Mouse (Mus musculus) MEL (cell line): ENCODE results near the gene Sergef.

Experiments used
- CHD2 ChIP-seq: IDR thresholded peaks from 2 replicates; pipeline ENCODE4 v1.6.1; 2011; ENCODE audit warnings: low read length, improper control_type of control experiment
- CTCF ChIP-seq, 3 experiments: IDR thresholded peaks in 2 of 3; conservative IDR thresholded peaks in 1 of 3; 2 replicates each; pipeline ENCODE4 v1.5.1; 2011 to 2012; ENCODE audit warnings: low read length in 3 of 3, low read depth in 2 of 3, mild to moderate bottlenecking in 2 of 3, improper control_type of control experiment in 1 of 3, inconsistent platforms in 1 of 3, mixed read lengths in 1 of 3, moderate library complexity in 1 of 3; ENCODE audit not compliant: control insufficient read depth in 1 of 3, insufficient read depth in 1 of 3, poor library complexity in 1 of 3, severe bottlenecking in 1 of 3
- EP300 ChIP-seq, 2 experiments: IDR thresholded peaks; 2 replicates each; pipeline ENCODE4 v1.6.1; 2011; ENCODE audit warnings: improper control_type of control experiment in 2 of 2, low read length in 2 of 2, low read depth in 1 of 2, mild to moderate bottlenecking in 1 of 2
- MXI1 ChIP-seq: IDR thresholded peaks from 2 replicates; pipeline ENCODE4 v1.6.1; 2011; ENCODE audit warnings: mild to moderate bottlenecking, low read depth, low read length, improper control_type of control experiment
- POLR2A ChIP-seq, 2 experiments: IDR thresholded peaks; 2 replicates each; pipeline ENCODE4 v1.6.1; 2011 to 2012; ENCODE audit warnings: low read length in 2 of 2, mild to moderate bottlenecking in 2 of 2, control low read depth in 1 of 2, improper control_type of control experiment in 1 of 2, low read depth in 1 of 2, moderate library complexity in 1 of 2; ENCODE audit not compliant: control insufficient read depth in 1 of 2, insufficient read depth in 1 of 2, poor library complexity in 1 of 2

DNA sequence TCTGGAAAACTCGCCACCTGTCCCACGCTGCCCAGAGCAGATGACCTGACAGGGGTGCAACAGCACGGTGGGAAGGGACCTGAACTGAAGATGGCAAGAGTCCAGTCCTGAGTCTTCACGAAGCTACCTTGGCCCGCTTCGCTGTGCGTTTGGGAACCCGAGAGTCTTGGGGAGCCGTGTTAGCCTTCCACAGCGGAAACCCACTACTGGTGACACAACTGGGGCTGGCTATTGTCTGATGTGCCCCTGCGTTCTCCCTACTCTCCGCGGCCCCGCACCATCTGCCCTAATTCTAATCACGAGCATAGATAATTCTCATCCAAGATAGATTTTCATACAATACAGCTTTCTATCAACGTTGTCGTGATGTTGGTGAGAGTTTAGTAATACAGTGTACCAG is 455 bp upstream of the Sergef start:
- TF ChIP-seq POLR2A (IDR thresholded peaks at IDR 0.05; ENCODE audit: control insufficient read depth in 1 of 2, insufficient read depth in 1 of 2, low read depth in 1 of 2, low read length in 2 of 2, poor library complexity in 1 of 2) (no peak), CTCF (IDR thresholded peaks at IDR 0.05 in 2 of 3, conservative IDR thresholded peaks at IDR 0.05 in 1 of 3; ENCODE audit: control insufficient read depth in 1 of 3, insufficient read depth in 1 of 3, low read depth in 2 of 3, low read length in 3 of 3, poor library complexity in 1 of 3, severe bottlenecking in 1 of 3) (no peak), EP300 (IDR thresholded peaks at IDR 0.05; ENCODE audit: low read depth in 1 of 2, low read length in 2 of 2) (no peak), CHD2 (no peak), MXI1 (no peak)
